Mouse (Mus musculus) kidney, adult 18-20 months (tissue): ENCODE data around the gene Asnsd1.
A peak's percentile ranks its signal among the peaks of the same experiment; 100 is the strongest.
"Not testable (repeated sequence)": the region's sequence is repeated elsewhere in the genome, so short reads cannot be mapped to it uniquely, and the experiment has no call there.

Experiments
- DNase-seq: peaks from one replicate; pipeline ENCODE4 v3.0.0; 2021

Gene Asnsd1

DNA sequence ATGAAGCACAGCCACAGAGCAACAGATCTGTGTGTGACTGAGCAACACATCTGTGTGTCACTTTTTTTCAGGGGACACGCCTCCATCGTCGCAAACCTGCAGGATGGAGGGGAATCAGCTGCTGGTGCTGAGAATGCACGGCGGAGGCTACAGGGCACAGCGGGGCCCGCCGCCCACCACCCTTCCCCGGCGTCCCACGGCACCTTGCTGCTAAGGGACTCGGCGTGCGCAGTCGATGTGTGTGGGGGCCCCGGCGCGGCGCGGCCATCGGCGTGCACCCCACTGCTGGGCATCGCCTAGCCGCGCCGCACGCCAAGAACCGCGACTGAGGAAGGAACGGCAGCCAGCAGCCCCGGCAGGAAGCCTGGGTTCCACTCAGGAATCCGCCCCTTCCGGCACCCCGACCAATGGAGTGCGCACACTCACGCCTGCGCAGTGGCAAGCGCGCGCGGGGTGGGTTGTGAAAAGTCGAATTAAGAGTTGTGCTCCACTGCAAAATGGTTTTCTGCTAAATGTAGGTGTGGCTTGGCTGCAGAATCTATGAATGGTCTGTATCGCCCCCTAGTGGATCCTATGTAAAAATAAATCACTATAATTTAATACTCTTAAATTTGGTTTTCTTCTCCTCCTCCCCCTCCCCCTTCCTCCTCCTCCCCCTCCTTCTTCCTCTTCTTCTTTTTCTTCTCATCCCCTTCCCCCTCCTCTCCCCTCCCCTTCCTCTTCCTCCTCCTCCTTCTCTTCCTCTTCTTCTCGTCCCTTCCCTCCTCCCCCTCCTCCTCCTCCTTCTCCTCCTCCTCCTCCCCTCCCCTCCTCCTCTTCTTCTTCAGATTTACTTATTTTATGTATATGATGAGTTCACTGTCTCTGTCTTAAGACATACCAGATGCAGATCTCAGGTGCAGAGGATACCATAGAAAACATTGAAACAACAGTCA, at the start of gene Asnsd1, which contains the start of the genes Asdurf and Gm28551:
Gene Asnsd1 (minus strand): TSS at position 426 of the 935 bp plus-strand sequence.
Gene Asdurf (minus strand): TSS at position 293 of the 935 bp plus-strand sequence.
Gene Gm28551 (minus strand): TSS at position 341 of the 935 bp plus-strand sequence.
- peak; percentile 97 for DNase-seq

DNA sequence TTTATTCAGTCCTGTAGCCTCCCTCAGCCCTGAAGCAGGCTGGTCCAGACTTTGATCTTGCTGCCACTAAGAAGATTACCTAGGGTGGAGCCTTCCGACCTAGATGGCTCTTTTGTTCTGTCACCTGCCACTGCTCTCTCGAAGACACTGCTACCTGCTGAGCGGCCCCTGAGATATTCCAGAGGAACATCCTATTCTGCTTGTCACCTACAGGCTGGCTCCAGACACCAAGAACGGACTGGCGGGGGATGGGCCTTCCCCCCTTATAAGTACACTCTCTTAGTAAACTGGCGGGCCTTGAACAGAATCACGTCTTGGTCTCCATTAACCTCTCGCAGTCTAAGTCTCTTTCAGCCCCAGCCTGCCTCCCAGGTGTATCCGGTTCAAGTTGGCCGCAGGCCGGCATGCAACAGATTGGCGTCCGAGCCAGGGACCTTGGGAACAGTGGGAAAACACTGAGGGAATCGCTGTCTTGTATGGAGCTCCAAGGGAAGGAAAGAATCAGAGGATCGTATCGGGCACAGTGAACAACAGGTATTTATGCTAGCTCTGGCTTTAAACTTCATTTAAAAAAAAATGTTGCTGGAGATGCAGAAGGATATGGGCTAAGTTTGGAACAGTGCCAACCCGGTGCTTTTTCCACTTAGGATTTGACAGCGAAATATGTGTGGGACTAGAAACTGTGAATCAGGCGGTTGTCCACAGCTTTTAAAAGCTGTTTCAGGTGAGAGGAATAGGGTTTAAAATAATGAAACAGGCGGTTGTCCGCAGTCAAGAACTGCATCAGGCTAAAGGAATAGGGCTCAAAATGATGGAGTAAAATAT, 41.6 kb upstream of the Asnsd1 start:
- not testable (repeated sequence) for DNase-seq

DNA sequence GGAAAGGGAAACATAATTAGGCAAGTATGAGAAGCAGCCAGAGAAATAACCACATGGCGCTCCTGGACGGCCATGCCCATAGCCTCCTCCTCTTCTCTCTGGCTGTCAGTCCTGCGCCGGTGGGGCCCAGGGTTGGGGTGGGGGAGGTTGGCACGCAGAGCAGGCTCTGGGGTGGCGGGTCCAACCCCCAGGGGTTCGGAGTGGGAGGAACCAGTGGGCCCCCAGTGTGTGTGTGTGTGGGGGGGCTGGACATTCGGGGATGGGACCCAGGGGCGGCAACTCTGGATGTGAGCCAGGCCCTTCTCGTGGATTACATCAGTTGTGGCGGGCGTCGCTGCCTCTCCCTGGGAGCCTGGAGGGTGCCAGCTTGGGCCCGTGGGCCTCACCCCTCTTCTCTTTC, 36.2 kb upstream of the Asnsd1 start:
- DNase-seq, result no peak

DNA sequence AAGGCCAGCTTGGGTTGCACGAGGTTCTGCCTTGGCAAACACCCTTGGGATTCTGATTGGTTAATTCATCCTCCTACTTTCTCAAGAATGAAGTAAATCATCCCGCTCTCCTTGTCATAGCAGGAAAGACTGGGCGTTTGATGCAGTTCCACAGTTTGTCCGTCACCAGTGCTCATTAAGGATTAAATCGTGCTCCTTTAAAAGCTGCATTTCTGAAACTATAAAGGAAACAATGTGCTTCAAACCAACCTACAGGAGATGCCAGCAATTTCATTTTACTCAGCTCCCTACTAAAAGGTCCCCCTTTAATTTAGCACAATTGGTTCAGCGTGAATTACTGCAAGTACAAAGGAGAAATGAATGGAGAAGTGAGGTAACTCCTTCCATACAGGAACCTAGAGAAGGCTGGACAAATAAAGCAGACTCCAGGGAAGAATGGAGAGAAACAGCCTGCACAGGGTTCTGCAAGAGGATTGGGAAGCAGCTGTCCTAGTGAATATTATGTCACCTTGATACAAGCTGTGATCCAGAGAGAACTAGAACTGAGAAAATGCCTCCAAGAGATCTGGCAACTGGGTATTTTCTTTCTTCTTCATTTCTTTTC, 31.6 kb upstream of the Asnsd1 start:
- DNase-seq, result no peak

DNA sequence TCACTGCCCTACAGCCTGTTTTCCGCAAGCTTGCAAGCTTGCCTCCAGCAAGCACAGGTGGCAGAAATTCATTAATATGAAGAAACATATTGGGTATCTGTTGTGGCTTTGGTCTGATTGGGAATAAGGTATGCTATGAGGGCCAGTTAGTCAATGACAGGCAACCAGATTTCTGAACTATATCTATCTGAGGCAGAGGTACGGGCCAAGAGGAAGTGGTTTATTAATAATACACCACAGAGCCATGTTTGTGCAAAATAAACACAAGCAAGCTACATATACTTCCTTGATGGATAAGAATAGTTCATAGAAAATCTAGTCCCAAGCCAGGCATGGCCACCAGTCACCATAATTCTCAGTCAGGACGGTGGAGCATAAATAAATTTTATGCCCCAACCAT, 25.2 kb upstream of the Asnsd1 start:
- no peak for DNase-seq

DNA sequence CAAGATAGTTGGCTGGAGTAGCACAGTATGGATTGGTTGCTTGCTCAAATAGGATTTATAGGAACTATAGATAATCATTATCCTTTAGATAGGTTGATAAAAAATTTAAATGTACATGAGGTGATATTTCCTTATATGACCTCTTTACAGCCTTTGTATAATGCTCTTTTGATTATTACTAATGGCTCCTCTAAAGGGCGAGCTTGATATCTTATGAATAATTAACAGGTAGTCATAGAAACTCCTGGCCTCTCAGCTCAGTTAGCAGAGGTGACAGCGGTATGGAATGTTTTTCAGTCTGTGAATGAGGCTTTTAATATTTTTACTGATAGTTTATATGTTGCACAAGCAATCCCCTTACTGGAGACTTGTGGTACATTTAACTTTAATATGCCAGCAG, 23.4 kb upstream of the Asnsd1 start:
- DNase-seq, result not testable (repeated sequence)

DNA sequence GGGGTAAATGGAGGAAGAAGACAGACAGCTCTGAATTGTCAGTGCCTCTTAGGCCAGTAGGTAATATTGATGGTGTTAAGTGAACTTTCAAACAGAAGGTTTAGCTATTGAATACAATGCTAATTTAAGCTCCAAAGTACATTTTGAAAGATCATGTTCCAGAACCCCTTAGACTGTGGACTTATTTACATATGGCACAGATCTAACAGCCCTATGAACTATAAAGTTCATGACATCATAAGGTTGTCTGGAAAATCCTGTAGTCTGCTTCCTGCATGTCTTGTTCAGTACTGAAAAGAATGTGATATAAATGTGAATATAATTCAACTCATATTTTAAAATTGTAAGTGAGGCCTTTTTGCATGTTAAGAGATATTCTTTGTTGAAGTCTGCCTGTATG, 6.4 kb upstream of the Asnsd1 start:
- DNase-seq, result no peak

DNA sequence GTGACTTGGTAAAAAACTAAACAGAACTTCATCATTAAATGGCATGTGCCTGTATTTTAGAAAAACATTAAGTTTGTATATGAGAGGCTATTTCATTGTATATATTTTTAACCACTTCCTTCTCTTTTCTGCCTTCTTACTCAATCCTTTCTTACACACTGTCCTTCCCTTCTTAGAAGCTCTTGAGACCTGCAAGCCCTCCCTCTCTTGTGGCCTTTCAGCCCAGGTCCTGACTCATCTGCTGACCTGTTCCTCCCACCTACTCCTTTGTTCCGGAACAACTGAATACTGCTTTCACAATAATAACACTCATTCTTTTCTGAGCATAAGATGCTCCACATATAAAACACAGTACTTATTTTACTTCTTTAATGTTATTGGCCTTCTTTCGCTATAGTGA, 11.5 kb downstream of the Asnsd1 start:
- no peak for DNase-seq

DNA sequence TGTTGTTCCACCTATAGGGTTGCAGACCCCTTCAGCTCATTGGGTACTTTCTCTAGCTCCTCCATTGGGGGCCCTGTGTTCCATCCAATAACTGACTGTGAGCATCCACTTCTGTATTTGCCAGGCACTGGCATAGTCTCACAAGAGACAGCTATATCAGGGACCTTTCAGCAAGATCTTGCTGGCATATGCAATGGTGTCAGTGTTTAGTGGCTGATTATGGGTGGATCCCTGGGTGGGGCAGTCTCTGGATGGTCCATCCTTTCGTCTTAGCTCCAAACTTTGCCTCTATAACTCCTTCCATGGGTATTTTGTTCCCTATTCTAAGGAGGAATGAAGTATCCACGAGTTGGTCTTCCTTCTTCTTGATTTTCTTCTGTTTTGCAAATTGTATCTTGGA, 15.1 kb downstream of the Asnsd1 start:
- DNase-seq, result not testable (repeated sequence)

DNA sequence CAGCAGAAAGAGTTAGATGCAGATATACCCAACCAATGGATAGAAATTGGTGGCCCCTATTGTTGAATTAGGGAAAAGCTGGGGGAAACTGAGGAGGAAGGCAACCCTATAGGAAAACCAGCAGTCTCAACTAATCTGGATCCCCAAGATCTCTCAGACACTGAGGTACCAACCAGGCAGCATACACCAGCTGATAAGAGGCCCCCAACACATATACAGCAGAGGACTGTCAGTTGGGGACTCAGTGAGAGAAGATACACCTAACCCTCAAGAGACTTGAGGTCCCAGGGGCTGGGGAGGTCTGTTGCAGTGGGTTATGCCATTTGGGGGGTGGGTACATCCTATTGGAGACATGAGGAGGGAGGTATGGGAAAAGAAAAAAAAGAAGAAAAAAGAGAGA, 17.1 kb downstream of the Asnsd1 start:
- DNase-seq, result no peak

DNA sequence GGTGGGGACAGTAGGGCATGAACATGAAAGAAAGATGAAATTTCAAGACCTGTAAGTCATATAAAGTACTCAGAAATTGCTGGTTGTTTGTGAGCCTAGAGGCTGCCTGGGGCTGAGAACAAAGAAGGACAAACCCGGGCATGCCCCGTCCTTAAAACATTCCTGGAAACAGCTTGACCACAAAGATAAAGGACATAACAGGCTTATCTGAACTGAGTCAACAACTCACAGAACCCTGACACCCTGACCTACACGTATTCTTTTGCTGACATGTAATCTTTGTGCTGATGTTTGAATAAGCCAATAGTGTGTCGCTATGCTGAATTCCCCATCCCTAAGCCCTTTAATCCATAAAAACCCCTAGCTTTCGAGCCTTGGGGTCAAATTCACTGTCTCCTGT, 19.0 kb downstream of the Asnsd1 start:
- not testable (repeated sequence) for DNase-seq

DNA sequence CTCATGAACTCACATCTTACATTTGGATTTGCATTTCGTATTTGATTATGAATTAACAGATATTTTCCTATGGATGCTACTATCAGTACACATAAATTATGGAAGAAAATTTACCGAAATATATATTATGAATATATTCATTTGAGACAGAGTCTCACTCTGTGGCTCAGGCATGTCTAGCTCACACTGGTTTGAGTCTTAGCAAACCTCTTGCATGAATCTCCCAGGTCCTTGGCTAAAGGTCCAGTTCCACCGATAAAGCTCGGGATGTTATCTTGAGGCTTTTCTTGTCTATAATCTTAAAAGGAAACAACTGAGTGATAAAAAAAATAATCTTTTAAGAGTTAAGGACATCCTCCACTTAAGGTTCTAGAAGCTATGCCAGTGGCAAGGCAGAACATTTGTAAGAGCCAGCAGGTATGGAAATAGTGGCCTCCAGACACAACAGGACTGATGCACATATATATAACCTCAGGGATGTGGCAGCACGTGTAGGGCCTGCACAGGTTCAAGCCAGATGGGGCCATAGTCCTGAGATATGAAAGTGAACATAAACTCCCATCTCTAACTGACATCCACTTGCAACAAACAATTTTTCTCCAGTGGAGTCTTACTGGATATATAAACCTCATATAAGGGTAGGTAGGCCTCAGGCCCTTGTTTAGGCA, 27.6 kb downstream of the Asnsd1 start:
- no peak for DNase-seq

DNA sequence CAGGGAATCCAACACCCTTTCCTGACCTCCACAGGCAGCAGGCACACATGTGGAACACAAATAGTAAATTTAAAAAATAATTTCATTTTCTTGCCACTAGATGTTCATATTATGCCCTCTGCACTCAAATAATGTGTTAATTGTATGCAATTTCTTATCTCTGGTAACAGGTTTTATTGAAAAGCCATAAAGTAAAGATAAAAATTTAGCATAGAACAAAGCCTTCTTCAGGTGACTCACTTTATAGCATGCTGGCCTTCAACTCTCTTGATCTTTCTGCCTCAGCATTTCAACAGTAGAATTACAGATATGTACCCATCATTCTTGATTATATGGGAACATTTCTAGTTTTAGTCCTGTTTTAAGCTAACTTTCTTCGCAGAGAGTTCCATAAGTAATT, 28.3 kb downstream of the Asnsd1 start:
- DNase-seq, result no peak

DNA sequence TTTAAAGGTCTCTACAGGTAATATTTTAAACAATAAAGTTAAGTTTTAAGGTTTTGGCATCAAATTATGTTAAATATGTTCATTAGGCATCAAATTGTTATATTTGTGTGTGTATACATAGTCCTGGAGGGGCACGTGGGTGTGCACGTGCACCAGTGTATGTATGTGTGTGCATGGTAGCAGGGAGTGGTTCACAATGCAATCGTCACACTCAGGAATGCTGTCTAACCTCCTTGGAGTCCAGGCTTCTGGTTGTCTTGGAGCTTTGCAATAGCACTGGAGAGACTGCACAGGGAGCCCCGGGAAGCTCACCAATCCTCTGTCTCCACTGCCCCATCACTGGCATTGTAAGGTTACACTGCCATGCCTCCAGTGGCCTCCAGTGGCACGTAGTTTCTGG, 29.3 kb downstream of the Asnsd1 start:
- DNase-seq, result no peak

DNA sequence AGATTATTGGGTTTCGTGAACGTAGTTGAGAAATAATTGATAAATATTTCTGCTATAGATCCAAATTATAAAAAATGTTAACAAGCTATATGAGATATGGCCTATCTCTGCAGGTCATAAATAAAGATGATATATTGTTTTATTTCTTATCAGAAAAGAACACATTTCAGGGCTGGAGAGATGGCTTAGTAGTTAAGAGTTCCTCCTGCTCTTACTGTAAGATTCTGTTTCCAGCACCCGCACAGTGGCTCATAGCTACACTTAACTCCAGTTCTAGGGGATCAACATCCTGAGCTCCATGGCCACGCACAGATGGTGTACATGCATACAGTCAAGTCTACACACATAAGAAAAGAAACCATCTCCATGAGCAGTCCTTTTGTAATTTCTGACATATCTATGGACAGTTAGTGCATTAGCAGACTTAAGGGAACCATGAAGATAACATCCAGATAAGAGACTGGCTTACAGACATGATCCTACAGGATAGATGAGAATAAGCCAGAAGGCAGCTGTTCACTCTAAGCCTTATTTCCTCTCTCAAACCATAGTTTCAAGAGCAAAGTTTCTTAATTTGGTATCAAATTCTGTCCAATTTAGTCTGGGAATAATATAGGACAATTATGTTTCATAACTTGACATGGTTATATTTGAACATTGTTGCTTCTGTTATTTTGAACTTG, 30.7 kb downstream of the Asnsd1 start:
- DNase-seq, result no peak

DNA sequence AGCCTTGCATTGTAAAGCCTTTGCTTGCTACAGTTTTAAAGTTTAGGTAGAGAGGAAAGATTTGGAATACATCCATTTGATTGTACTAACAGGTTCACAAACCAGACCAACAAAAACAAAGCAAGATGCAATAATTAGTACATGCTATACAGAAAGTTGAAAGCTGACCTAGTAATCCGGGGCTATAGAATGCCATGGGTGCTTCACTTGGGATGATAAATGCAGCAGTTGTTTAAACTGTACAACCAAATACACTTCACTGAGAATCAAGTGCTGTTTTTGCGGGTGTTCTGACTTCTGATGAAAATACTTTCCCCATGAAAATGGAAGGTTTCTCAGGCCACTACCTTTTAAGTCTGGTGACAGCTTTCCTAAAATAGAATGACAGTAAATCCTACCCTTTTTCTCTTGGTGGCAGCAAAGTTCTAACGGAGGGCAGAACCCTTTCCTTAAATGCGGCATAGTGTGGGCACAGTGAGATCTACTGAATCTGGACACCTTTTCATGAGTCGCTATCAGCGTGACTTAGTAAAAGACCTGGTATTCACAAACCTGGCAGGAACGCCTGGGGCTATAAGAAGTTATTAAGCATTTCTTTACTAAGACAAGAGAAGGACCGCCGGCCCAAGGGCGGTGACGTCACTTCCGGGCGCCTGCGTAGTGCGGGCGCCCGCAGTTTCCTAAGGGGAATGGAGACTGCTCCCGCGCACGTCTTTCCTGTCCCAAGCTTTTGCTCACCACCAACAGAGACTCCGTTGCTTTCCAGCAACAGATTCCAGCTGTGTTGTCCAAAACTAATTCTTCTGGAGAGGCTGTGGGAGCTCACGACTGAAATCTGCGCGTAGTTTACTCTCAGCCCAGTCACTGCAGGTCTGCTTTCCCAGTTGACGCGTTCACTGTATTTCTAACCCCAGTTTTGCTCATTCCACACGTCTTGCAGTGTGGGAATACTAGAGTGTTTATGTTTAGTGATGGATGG, 39.3 kb downstream of the Asnsd1 start, which contains the start of gene Osgepl1:
Gene Osgepl1 (plus strand): TSS at position 636 of the 979 bp plus-strand sequence.
- peak; percentile 89 for DNase-seq

DNA sequence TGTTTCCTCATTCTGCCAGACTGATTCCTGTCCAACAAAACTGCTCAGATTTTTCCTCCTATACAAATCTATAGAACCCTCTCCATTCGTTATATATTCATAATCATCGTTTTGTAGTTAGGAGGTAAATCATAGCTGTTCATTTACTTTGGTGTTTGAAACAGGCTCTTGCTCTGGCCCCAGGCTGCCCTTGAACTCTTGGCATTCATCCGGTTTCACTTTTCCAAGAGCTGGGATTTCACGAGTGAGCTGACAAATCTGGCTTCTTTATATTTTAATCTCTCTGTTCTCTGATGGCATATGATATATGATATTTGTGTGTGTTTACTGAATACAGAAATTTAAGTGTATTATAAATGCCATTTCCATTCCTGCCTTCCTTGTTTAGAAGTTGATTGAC, 52.0 kb downstream of the Asnsd1 start:
- no peak for DNase-seq

DNA sequence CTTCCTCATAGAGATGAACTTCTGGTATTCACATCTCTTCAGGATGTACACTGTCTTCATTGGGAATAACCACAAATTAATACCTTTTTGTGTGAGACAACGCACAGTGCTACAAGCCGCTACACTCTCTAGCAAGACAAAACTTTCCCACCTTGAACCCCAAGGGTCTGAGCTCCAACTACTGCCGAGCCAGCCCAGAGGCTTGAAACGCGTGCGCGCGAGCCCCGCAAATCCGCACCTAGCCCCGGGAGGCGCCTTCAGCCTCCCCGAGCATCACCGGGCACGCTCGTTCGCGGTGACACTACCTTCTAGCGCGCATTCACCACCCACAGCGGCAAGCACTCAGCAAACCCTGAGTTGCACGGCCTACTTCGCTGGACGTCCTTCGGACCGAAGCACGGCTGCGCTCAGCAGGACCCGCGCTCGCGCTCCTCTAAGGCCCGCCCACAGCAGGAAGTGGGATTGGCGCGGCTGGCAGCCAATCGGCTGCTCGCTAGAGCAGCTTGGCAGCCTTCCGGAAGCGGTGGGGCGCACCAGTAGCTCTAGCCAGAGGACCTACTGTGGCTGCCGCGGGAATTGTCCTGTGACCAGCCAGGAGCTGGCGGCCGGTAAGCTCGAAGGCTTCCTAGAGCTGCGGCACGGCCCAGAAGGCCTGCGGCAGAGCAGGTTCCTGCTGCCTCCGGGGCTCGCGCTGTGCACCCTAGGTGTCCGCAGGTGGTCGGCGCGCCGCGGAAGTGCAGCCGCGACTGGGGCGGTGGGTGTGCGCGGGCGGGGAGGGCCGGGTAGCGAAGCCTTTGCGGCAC, 55.8 kb downstream of the Asnsd1 start, which contains the start of the genes Pms1, Ormdl1 and Gm28778:
Gene Pms1 (minus strand): TSS at position 438 of the 803 bp plus-strand sequence.
Gene Ormdl1 (plus strand): TSS at position 515 of the 803 bp plus-strand sequence.
Gene Gm28778 (plus strand): TSS at position 531 of the 803 bp plus-strand sequence.
- DNase-seq, result peak; percentile 98
